Mouse (Mus musculus) small intestine, adult 2 months (tissue): ENCODE measurements around the gene Rrm1. TPM values are rescaled to one million over a fixed set of nuclear protein-coding genes. Genes with fewer than 3 reads are reported as not detected.
"Not testable (repeated sequence)": the region's sequence is repeated elsewhere in the genome, so short reads cannot be mapped to it uniquely, and the experiment has no call there.

Experiments used
- H3K27ac ChIP-seq: fragments of 200-500 bp; 2 replicates; pipeline ENCODE4 v1.5.1; 2012; ENCODE audit warnings: low read depth, low read length, control low read depth, inconsistent platforms; ENCODE audit not compliant: insufficient read depth
- H3K27me3 ChIP-seq: fragments of 200-500 bp; 2 replicates; pipeline ENCODE4 v1.6.1; 2012; ENCODE audit warnings: mild to moderate bottlenecking, moderate library complexity, low read length, inconsistent platforms; ENCODE audit not compliant: control insufficient read depth, insufficient read depth
- H3K36me3 ChIP-seq: fragments of 200-500 bp; 2 replicates; pipeline ENCODE4 v1.6.1; 2012; ENCODE audit warnings: mild to moderate bottlenecking, low read length, control low read depth, inconsistent platforms; ENCODE audit not compliant: control insufficient read depth, insufficient read depth
- H3K4me1 ChIP-seq: fragments of 200-500 bp; 2 replicates; pipeline ENCODE4 v1.6.1; 2012; ENCODE audit warnings: low read length, inconsistent platforms, mixed read lengths; ENCODE audit not compliant: control insufficient read depth, insufficient read depth, insufficient read length
- H3K4me3 ChIP-seq: fragments of 200-500 bp; 2 replicates; pipeline ENCODE4 v1.5.1; 2012; ENCODE audit warnings: low read depth, mild to moderate bottlenecking, control low read depth, inconsistent platforms, low read length, moderate library complexity
- CTCF ChIP-seq: fragments of 200-500 bp; IDR thresholded peaks from 2 replicates; pipeline ENCODE4 v1.5.1; 2012; ENCODE audit warnings: low read depth, mild to moderate bottlenecking, control low read depth, inconsistent platforms, low read length, moderate library complexity, mixed read lengths; ENCODE audit not compliant: insufficient replicate concordance, insufficient read length; ENCODE audit errors: extremely low read depth
- POLR2A ChIP-seq: fragments of 200-500 bp; IDR thresholded peaks from 2 replicates; pipeline ENCODE4 v1.6.1; 2012; ENCODE audit warnings: low read depth, mild to moderate bottlenecking, control low read depth, inconsistent platforms, low read length, moderate library complexity
- WGBS: fragments of 180-500 bp; shearing (Covaris S2); methylation state at CpG from one replicate; pipeline ENCODE4 v1.1.7; 2018; 5-methylcytosine and 5-hydroxymethylcytosine counted together
- polyA plus RNA-seq: library from polyadenylated mRNA; depleted of rRNA; stranded (reverse); fragments of >200 nt; gene quantifications from 2 replicates; pipeline ENCODE4 v1.2.3, GENCODE M21; 2012; rRNA removed

Gene Rrm1
- 2.2 and 4.0 TPM in 2 replicates for polyA plus RNA-seq

- TF ChIP-seq POLR2A (0 out of 2 replicates have a peak, but pooled peaks have one; percentile 21), CTCF (no peak)
- peak within 1 kb of the TSS; percentile 50; the same call in 1 of the 2 replicates for H3K27ac ChIP-seq
- 0 out of 2 replicates have a peak, but pooled peaks cover 2% of the 10 kb centered on the region for H3K4me1 ChIP-seq
- no peaks in the 10 kb centered on the region for H3K27me3 ChIP-seq
- WGBS = under 1% methylated on average over 56 of the region's 56 CpGs
- peaks cover 6% of the 10 kb centered on the region for H3K36me3 ChIP-seq
- peak within 1 kb of the TSS; percentile 94 for H3K4me3 ChIP-seq
Measured at GRCm38 (mm10) chr7:102441657-102442391, at the start of gene Rrm1. TSS of gene Rrm1 (plus strand) at chr7:102441695.

GRCm38 (mm10) chr7:102393898-102394297, 47.6 kb upstream of the Rrm1 start:
- no peak overlapping the region for H3K27ac ChIP-seq
- no peaks in the 10 kb centered on the region for H3K27me3 ChIP-seq
- TF ChIP-seq CTCF (no peak), POLR2A (no peak)
- H3K4me3 ChIP-seq = no peak overlapping the region
- no peaks in the 10 kb centered on the region for H3K4me1 ChIP-seq
- no peaks in the 10 kb centered on the region for H3K36me3 ChIP-seq
- 82% methylated on average over 2 of the region's 2 CpGs for WGBS

DNA sequence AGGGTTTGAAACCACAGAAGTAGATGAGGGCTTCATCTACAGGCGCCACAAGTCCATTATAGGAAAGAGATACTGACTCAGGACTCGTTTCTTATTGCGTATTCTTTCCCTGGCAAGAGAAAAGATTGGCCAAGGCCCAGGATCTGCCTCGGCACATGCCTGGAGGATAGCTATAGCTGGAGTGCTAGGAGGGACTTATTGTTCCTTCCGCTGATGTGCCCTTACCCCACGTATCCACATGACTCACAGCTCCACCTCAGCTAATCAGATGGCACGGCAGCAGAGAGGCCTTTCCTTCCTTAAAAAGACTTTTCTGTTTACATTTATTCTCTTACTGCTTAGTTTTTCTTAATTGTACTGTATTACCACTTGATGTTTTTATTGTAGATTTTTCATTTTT, 45.6 kb upstream of the Rrm1 start:
- Histone ChIP-seq H3K4me3 (no peak overlapping the region), H3K27me3 (no peaks in the 10 kb centered on the region), H3K4me1 (no peaks in the 10 kb centered on the region), H3K36me3 (no peaks in the 10 kb centered on the region), H3K27ac (no peak overlapping the region)
- TF ChIP-seq CTCF (no peak), POLR2A (no peak)
- 55% methylated on average over 7 of the region's 7 CpGs for WGBS

DNA sequence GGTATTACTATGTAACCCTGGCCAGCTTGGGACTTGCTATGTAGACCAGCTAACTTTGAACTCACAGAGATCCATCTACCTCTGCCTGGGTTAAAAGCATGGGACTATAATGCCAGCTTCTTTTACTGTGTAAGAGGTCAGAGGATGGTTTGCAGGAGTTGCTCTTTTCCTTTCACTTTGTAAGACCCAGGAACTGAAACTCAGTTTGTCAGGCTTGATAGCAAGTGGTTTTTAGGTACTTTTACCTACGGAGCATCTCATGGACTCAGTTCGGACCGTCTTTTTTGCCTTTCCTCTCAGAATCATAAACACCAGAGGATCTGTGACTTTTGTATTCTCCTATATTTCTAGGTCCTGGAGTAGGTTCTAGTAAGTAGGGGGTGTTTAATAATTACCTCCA, 45.2 kb upstream of the Rrm1 start:
- no peak overlapping the region for H3K27ac ChIP-seq
- H3K4me3 ChIP-seq = no peak overlapping the region
- H3K36me3 ChIP-seq = no peaks in the 10 kb centered on the region
- 92% methylated on average over 3 of the region's 3 CpGs for WGBS
- no peaks in the 10 kb centered on the region for H3K27me3 ChIP-seq
- TF ChIP-seq POLR2A = no peak
- no peak for TF ChIP-seq CTCF
- no peaks in the 10 kb centered on the region for H3K4me1 ChIP-seq

DNA sequence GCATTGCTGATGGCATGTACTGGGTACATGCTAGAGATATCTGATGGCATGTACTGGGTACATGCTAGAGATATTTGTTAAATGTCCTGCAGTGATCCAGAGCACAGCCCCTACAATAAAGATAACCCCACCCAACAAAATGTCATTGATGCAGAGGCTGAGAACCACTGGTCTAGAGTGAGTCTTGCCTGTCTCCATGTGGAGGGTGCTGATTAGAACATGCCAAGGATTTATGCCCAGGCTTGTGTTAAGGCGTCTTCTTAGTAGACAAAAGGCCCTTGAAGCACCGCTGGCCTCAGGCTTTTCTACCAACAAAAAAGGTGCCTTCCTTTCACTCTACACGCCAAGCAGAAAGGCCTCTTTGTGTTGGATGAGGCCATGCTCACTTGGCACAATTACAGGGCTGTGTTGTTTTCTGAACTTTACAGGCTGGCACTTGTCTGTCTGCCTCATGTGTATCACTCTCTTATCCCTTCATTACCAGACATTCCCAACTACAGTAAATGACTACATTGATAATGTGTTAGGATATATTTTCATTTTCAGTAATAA, 42.2 kb upstream of the Rrm1 start:
- Histone ChIP-seq H3K4me3 (no peak overlapping the region), H3K27ac (no peak overlapping the region), H3K36me3 (no peaks in the 10 kb centered on the region), H3K4me1 (no peaks in the 10 kb centered on the region), H3K27me3 (no peaks in the 10 kb centered on the region)
- TF ChIP-seq CTCF (no peak), POLR2A (no peak)
- WGBS = 59% methylated on average over 3 of the region's 3 CpGs

GRCm38 (mm10) chr7:102404118-102404517, 37.4 kb upstream of the Rrm1 start:
- Histone ChIP-seq H3K27me3 (no peaks in the 10 kb centered on the region), H3K4me3 (no peak overlapping the region), H3K4me1 (no peaks in the 10 kb centered on the region), H3K27ac (no peak overlapping the region), H3K36me3 (no peaks in the 10 kb centered on the region)
- no peak for TF ChIP-seq CTCF
- no peak for TF ChIP-seq POLR2A
- 96% methylated on average over 2 of the region's 2 CpGs for WGBS

- TF ChIP-seq CTCF (no peak), POLR2A (no peak)
- no peak overlapping the region for H3K27ac ChIP-seq
- H3K27me3 ChIP-seq = no peaks in the 10 kb centered on the region
- peaks cover 3% of the 10 kb centered on the region for H3K36me3 ChIP-seq
- H3K4me3 ChIP-seq = no peak overlapping the region
- no peaks in the 10 kb centered on the region for H3K4me1 ChIP-seq
Measured at GRCm38 (mm10) chr7:102407440-102407839, 34.1 kb upstream of the Rrm1 start.

DNA sequence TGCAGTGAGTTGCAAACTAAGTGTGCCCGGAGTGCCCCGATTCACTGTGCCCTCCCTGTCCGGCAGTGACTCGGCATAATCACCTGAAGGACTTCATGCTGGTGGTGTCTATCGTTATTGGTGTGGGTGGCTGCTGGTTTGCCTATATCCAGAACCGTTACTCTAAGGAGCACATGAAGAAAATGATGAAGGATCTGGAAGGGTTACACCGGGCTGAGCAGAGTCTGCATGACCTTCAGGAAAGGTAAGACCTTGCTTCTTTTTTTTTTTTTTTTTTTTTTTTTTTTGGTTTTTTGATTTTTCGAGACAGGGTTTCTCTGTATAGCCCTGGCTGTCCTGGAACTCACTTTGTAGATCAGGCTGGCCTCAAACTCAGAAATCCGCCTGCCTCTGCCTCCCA, 26.2 kb upstream of the Rrm1 start:
- not testable (repeated sequence) for H3K4me1 ChIP-seq, H3K27me3 ChIP-seq, H3K36me3 ChIP-seq, H3K27ac ChIP-seq, H3K4me3 ChIP-seq
- 94% methylated on average over 9 of the region's 9 CpGs for WGBS
